Mouse (Mus musculus) urinary bladder, postnatal 10 days (tissue): ENCODE measurements around the gene Cdon.

Experiments used
- DNase-seq: peaks from one replicate; pipeline ENCODE4 v3.0.0; 2022; ENCODE audit warnings: low spot score

Gene Cdon

DNA sequence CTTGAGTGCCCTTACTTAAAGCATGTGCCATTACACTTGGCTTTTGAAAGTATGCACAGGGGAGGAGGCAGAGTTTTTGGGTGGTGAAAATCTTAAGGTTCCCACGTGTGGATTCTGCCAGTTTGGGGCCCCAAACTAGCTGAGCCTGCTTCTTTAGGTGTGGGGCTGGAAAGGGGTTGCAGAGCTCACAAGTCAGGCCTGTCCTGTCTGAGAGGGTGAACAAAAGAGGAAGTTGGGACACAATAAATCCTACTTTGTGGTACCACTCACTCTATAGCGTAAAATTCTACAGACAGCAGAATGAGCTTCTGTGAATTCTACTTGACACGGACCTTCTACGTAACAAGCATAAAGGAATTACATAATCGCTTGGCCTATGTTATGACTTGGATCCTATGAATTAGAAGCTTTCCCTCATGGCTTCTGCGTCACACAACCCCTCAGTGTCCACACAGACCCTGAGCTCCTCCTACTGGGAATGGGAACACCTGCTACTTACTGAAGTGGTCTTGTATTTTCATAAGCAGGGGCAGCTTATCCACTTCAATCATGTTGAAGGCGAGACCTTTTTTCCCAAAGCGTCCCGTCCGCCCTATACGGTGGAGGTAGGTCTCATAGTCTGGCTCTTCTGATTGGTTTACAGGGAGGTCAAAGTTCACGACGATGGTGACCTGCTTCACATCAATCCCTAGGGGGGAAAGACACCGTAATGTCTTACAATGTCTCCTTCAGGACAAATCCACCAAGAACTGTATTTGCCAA, 122.4 kb downstream of the Cdon start:
- no peak for DNase-seq

DNA sequence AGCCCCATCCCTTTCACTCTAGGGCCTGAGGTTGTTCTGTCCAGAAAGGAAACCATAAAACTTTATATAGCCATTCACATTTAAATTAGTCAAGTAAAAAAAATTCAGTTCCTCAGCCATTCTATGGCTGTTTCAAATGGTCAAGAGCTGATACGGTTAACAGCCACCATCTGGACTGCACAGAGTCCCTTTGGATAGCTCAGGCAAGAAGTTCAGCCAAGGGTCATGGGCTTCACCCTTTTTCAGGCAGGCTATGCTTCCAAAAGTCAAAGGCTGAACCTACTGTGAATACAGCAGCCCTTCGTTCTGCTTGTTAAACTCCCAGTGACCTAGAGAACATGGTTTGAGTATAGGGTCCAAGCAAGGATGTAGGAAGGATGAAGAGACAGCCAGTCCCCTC, 123.7 kb downstream of the Cdon start:
- DNase-seq = no peak

DNA sequence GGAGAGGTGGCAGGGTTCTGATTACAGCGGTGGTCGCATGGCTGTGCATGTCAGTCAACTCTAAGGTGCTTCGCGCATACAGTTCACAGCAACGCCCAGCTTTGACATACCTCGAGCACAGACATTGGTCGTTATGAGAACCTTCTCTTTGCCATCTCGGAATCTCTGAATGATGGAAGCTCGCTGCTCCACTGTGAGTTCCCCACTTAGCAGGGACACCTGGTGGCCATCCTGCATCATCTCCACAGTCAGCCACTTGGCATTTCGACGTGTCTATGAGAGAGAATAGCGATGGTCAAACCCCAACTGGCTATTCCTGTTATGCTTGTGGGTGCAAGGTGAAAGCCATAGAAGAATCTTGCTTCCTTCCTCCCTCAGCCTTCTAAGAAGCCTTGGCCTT, 124.8 kb downstream of the Cdon start:
- DNase-seq = no peak

DNA sequence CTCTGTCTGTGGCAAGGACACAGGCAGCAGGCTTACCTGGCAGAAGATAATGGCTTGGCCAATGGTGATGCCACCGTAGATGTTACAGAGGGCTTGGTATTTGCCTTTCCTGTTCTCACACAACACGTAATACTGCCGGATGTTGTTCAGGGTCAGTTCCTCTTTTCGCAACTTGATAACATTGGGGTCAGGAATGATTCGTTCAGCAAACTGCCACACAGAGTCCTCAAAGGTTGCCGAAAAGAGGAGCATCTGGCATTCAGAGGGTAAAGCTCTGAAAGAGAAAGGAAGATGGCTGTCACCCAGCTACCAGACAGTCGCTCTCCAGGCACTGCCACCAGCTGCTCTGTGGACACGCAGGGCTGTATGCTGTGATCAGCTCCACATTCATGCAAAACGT, 125.8 kb downstream of the Cdon start:
- DNase-seq = no peak

DNA sequence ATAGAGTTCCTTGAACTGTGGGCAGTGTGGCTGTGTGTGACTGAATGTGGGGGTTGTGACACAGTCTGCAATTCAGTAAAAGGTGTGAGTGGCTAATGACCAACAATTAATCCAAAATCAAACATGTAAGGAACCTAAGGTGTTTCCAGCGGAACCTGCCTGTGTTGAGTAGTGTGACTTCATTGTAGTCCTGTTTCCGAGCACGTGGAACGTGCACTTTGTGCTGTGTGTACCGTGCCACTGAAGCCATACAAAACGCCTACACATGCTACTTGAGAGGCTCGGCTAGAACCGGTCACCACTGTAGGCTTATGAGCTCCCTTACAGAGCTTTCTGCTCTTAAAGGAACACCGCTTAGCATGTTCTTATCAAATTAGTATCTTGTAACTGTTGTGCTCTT, 127.5 kb downstream of the Cdon start:
- DNase-seq = no peak

DNA sequence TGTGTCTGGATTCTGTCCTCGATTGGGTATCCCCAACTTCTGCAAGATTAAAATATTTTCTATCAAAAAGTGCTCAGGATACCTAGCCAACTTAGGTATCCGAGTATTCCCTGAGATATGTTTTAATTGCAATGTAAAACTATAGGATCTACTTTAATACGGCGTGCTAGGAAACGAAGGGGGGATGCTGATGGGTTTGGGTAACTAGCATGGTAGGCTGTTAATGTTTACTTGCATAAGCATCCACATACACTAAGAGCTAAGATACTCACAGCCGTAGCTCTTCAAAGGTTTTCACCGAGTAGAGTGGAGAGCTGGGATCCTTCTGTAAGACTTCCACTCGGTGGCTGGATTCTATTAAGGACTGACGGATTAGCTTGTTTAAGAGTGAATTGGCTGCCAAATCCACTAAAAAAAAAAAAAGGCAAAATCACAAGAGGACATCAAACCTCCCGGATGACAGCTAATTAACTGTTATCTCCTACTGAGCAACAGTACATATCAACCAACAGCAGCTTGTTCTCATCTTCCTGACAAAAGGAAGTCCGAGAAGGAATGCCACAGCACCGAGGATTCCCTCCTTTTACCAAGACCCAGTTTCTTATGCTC, 135.7 kb downstream of the Cdon start:
- no peak for DNase-seq
